Mouse (Mus musculus): Measurements from ENCODE around the gene Fmo1. TPM values are rescaled to one million over a fixed set of nuclear protein-coding genes. Genes with fewer than 3 reads are reported as not detected.

Gene Fmo1
- polyA plus RNA-seq, 1 experiment from 2014 or later = 12.0 TPM

- Histone ChIP-seq H3K9me3 (no peaks in the 10 kb centered on the region), H3K4me2 (replicated peaks) (peak overlapping the region; percentile 48), H3K9ac (no peak overlapping the region), H3K27ac (peak overlapping the region; percentile 55; the same call in 1 of the 2 replicates), H3K36me3 (no peaks in the 10 kb centered on the region), H3K27me3 (no peaks in the 10 kb centered on the region), H3K4me3 (peak overlapping the region; percentile 7; the same call in 1 of the 2 replicates), H3K4me1 (peaks cover 26% of the 10 kb centered on the region)
- ATAC-seq (ENCODE audit: low FRiP score, low read depth) = no peak
- 73% methylated on average over 12 of the region's 12 CpGs for whole genome bisulfite sequencing
These were observed 7.7 kb downstream of the Fmo1 start for GRCm38 (mm10) chr1:162858748-162859130.

GRCm38 (mm10) chr1:162857766-162858747, 8.4 kb downstream of the Fmo1 start:
- ATAC-seq (ENCODE audit: low FRiP score, low read depth) = peak; percentile 29; the same call in 1 of the 2 replicates
- WGBS = 50% methylated on average over 18 of the region's 18 CpGs
- Histone ChIP-seq H3K27me3 (no peaks in the 10 kb centered on the region), H3K4me2 (replicated peaks) (peak overlapping the region; percentile 48), H3K9ac (no peak overlapping the region), H3K9me3 (no peaks in the 10 kb centered on the region), H3K27ac (peak overlapping the region; percentile 44), H3K4me3 (no peak overlapping the region), H3K36me3 (no peaks in the 10 kb centered on the region), H3K4me1 (peaks cover 31% of the 10 kb centered on the region)

GRCm38 (mm10) chr1:162853812-162854482, 12.5 kb downstream of the Fmo1 start:
- H3K9me3 ChIP-seq = no peaks in the 10 kb centered on the region
- ATAC-seq (ENCODE audit: low FRiP score, low read depth) = no peak
- H3K4me3 ChIP-seq = no peak overlapping the region
- no peaks in the 10 kb centered on the region for H3K27me3 ChIP-seq
- no peak overlapping the region for H3K27ac ChIP-seq
- no peaks in the 10 kb centered on the region for H3K36me3 ChIP-seq
- peaks cover 14% of the 10 kb centered on the region for H3K4me1 ChIP-seq
- H3K4me2 ChIP-seq (replicated peaks) = no peak overlapping the region
- no peak overlapping the region for H3K9ac ChIP-seq
- WGBS = 75% methylated on average over 3 of the region's 3 CpGs

GRCm38 (mm10) chr1:162847554-162847953, 18.9 kb downstream of the Fmo1 start:
- Histone ChIP-seq H3K9ac (no peak overlapping the region), H3K9me3 (no peaks in the 10 kb centered on the region), H3K36me3 (no peaks in the 10 kb centered on the region), H3K27ac (no peak overlapping the region), H3K4me1 (no peaks in the 10 kb centered on the region), H3K4me2 (replicated peaks) (no peak overlapping the region), H3K27me3 (no peaks in the 10 kb centered on the region), H3K4me3 (no peak overlapping the region)
- no peak for ATAC-seq (ENCODE audit: low FRiP score, low read depth)
- 98% methylated on average over 6 of the region's 6 CpGs for WGBS

- WGBS = 93% methylated on average over 9 of the region's 9 CpGs
- Histone ChIP-seq H3K27ac (no peak overlapping the region), H3K36me3 (no peaks in the 10 kb centered on the region), H3K27me3 (no peaks in the 10 kb centered on the region), H3K4me1 (no peaks in the 10 kb centered on the region), H3K9ac (no peak overlapping the region), H3K4me3 (no peak overlapping the region), H3K9me3 (peaks cover 3% of the 10 kb centered on the region; the same call in 1 of the 2 replicates), H3K4me2 (replicated peaks) (no peak overlapping the region)
- ATAC-seq (ENCODE audit: low FRiP score, low read depth) = no peak
These were observed 26.2 kb downstream of the Fmo1 start for GRCm38 (mm10) chr1:162840211-162840610.

- H3K9me3 ChIP-seq = peaks cover 3% of the 10 kb centered on the region; the same call in 1 of the 2 replicates
- ATAC-seq (ENCODE audit: low FRiP score, low read depth) = no peak
- H3K9ac ChIP-seq = no peak overlapping the region
- H3K4me3 ChIP-seq = no peak overlapping the region
- H3K4me1 ChIP-seq = no peaks in the 10 kb centered on the region
- 93% methylated on average over 6 of the region's 6 CpGs for WGBS
- no peak overlapping the region for H3K4me2 ChIP-seq (replicated peaks)
- H3K36me3 ChIP-seq = no peaks in the 10 kb centered on the region
- H3K27me3 ChIP-seq = no peaks in the 10 kb centered on the region
- H3K27ac ChIP-seq = no peak overlapping the region
These were observed 27.4 kb downstream of the Fmo1 start for GRCm38 (mm10) chr1:162838976-162839375.

- H3K4me3 ChIP-seq = no peak overlapping the region
- WGBS = 55% methylated on average over 5 of the region's 5 CpGs
- no peak overlapping the region for H3K4me2 ChIP-seq (replicated peaks)
- H3K9me3 ChIP-seq = no peaks in the 10 kb centered on the region
- no peaks in the 10 kb centered on the region for H3K27me3 ChIP-seq
- no peaks in the 10 kb centered on the region for H3K36me3 ChIP-seq
- no peak overlapping the region for H3K27ac ChIP-seq
- ATAC-seq (ENCODE audit: low FRiP score, low read depth) = no peak
- no peak overlapping the region for H3K9ac ChIP-seq
- H3K4me1 ChIP-seq = peaks cover 12% of the 10 kb centered on the region
These were observed 32.1 kb downstream of the Fmo1 start for GRCm38 (mm10) chr1:162834342-162834741.

GRCm38 (mm10) chr1:162832574-162832953, 33.8 kb downstream of the Fmo1 start:
- peak overlapping the region; percentile 27 for H3K4me2 ChIP-seq (replicated peaks)
- H3K4me3 ChIP-seq = no peak overlapping the region
- H3K9ac ChIP-seq = no peak overlapping the region
- 48% methylated on average over 5 of the region's 5 CpGs for WGBS
- H3K27ac ChIP-seq = no peak overlapping the region
- H3K36me3 ChIP-seq = no peaks in the 10 kb centered on the region
- H3K9me3 ChIP-seq = 0 out of 2 replicates have a peak, but pooled peaks cover 5% of the 10 kb centered on the region
- ATAC-seq (ENCODE audit: low FRiP score, low read depth) = no peak
- H3K27me3 ChIP-seq = no peaks in the 10 kb centered on the region
- peaks cover 12% of the 10 kb centered on the region for H3K4me1 ChIP-seq

GRCm38 (mm10) chr1:162831838-162832573, 34.4 kb downstream of the Fmo1 start:
- 0 out of 2 replicates have a peak, but pooled peaks cover 5% of the 10 kb centered on the region for H3K9me3 ChIP-seq
- H3K4me2 ChIP-seq (replicated peaks) = peak overlapping the region; percentile 27
- H3K27me3 ChIP-seq = no peaks in the 10 kb centered on the region
- H3K4me1 ChIP-seq = peaks cover 12% of the 10 kb centered on the region
- H3K9ac ChIP-seq = no peak overlapping the region
- WGBS = 3% methylated on average over 5 of the region's 5 CpGs
- peak overlapping the region; percentile 61; the same call in 1 of the 2 replicates for H3K27ac ChIP-seq
- peak; percentile 66 for ATAC-seq (ENCODE audit: low FRiP score, low read depth)
- H3K4me3 ChIP-seq = no peak overlapping the region
- no peaks in the 10 kb centered on the region for H3K36me3 ChIP-seq

GRCm38 (mm10) chr1:162819280-162819679, 47.1 kb downstream of the Fmo1 start:
- no peak overlapping the region for H3K4me2 ChIP-seq (replicated peaks)

GRCm38 (mm10) chr1:162815381-162816127, 50.9 kb downstream of the Fmo1 start:
- H3K36me3 ChIP-seq = no peaks in the 10 kb centered on the region
- no peak overlapping the region for H3K4me3 ChIP-seq
- no peak for ATAC-seq (ENCODE audit: low FRiP score, low read depth)
- H3K4me2 ChIP-seq (replicated peaks) = no peak overlapping the region
- 72% methylated on average over 10 of the region's 10 CpGs for WGBS
- no peak overlapping the region for H3K27ac ChIP-seq
- H3K27me3 ChIP-seq = no peaks in the 10 kb centered on the region
- no peaks in the 10 kb centered on the region for H3K9me3 ChIP-seq
- no peak overlapping the region for H3K9ac ChIP-seq
- no peaks in the 10 kb centered on the region for H3K4me1 ChIP-seq

More at GRCm38 (mm10) chr1:162819280-162819679, 47.1 kb downstream of the Fmo1 start:
- H3K9me3 ChIP-seq = no peaks in the 10 kb centered on the region
- no peaks in the 10 kb centered on the region for H3K27me3 ChIP-seq
- ATAC-seq (ENCODE audit: low FRiP score, low read depth) = no peak
- 98% methylated on average over 5 of the region's 5 CpGs for WGBS
- no peak overlapping the region for H3K4me3 ChIP-seq
- no peak overlapping the region for H3K9ac ChIP-seq
- no peak overlapping the region for H3K27ac ChIP-seq
- no peaks in the 10 kb centered on the region for H3K4me1 ChIP-seq
- no peaks in the 10 kb centered on the region for H3K36me3 ChIP-seq

Data from limb, embryonic 13.5 days (tissue).